Mouse (Mus musculus) liver, postnatal 0 days (tissue): Measurements from ENCODE around the gene Nr1h5.

ENCODE experiments used
- CTCF ChIP-seq: sonication (generic); IDR thresholded peaks from 2 replicates; pipeline ENCODE4 v1.5.1; 2016; ENCODE audit warnings: antibody characterized with exemption, low read depth
- EP300 ChIP-seq: IDR thresholded peaks from 2 replicates; pipeline ENCODE4 v1.6.1; 2016; ENCODE audit warnings: antibody characterized with exemption, low read depth, mild to moderate bottlenecking

- TF ChIP-seq CTCF (no peak), EP300 (no peak)
These were observed at the start of gene Nr1h5 for GRCm38 (mm10) chr3:102964033-102964432.
